Mouse (Mus musculus) spleen, adult 2 months (tissue): ENCODE measurements around the gene Brca2.

Experiments used
- CTCF ChIP-seq: fragments of 200-500 bp; IDR thresholded peaks from 2 replicates; pipeline ENCODE4 v1.5.1; 2011; ENCODE audit warnings: mild to moderate bottlenecking, inconsistent platforms; ENCODE audit not compliant: insufficient read depth, insufficient read length, insufficient replicate concordance; ENCODE audit errors: extremely low read depth
- POLR2A ChIP-seq: fragments of 200-500 bp; IDR thresholded peaks from 2 replicates; pipeline ENCODE4 v1.6.1; 2011; ENCODE audit warnings: low read depth, low read length, inconsistent platforms

GRCm38 (mm10) chr5:150490285-150490684, 32.1 kb upstream of the Brca2 start:
- no peak for TF ChIP-seq CTCF
- no peak for TF ChIP-seq POLR2A
